Mouse (Mus musculus) lung, embryonic 16.5 days (tissue): ENCODE measurements around the gene Cpn2. TPM values are rescaled to one million over a fixed set of nuclear protein-coding genes. Genes with fewer than 3 reads are reported as not detected.

Experiments
- ATAC-seq: fragments of 200-750 bp; cut with Nextera tagmentation; 2 replicates; pipeline ENCODE4 v1.8.0; 2017; ENCODE audit warnings: low read depth, mild to moderate bottlenecking, moderate library complexity
- H3K27ac ChIP-seq: fragments of 300-500 bp; sonication (generic); 2 replicates; pipeline ENCODE4 v1.5.1; 2014; ENCODE audit warnings: mild to moderate bottlenecking, control low read depth, low read length
- H3K27me3 ChIP-seq: fragments of 300-500 bp; sonication (generic); 2 replicates; pipeline ENCODE4 v1.6.1; 2014; ENCODE audit warnings: low read depth, low read length, mixed read lengths; ENCODE audit not compliant: control insufficient read depth, insufficient read depth
- H3K36me3 ChIP-seq: fragments of 300-500 bp; sonication (generic); 2 replicates; pipeline ENCODE4 v1.6.1; 2014; ENCODE audit warnings: low read length; ENCODE audit not compliant: control insufficient read depth, insufficient read depth
- H3K4me1 ChIP-seq: fragments of 300-500 bp; sonication (generic); replicated peaks from 2 replicates; pipeline ENCODE4 v1.6.1; 2014; ENCODE audit warnings: low read length, mixed read lengths; ENCODE audit not compliant: control insufficient read depth, insufficient read depth
- H3K4me2 ChIP-seq: fragments of 300-500 bp; sonication (generic); 2 replicates; pipeline ENCODE4 v1.6.1; 2014; ENCODE audit warnings: low read depth, low read length, control low read depth
- H3K4me3 ChIP-seq: fragments of 300-500 bp; sonication (generic); 2 replicates; pipeline ENCODE4 v1.5.1; 2014; ENCODE audit warnings: mild to moderate bottlenecking, low read length, control low read depth
- H3K9ac ChIP-seq: fragments of 300-500 bp; sonication (generic); 2 replicates; pipeline ENCODE4 v1.6.1; 2014; ENCODE audit warnings: low read length, control low read depth
- H3K9me3 ChIP-seq: fragments of 300-500 bp; sonication (generic); 2 replicates; pipeline ENCODE4 v1.6.1; 2016; ENCODE audit warnings: low read length; ENCODE audit not compliant: control insufficient read depth
- WGBS: fragments of 180-500 bp; shearing (Covaris S2); extraction: QIAGEN DNeasy Blood & Tissue Kit; methylation state at CpG from one replicate; pipeline ENCODE4 v1.1.7; 2014; 5-methylcytosine and 5-hydroxymethylcytosine counted together
- polyA plus RNA-seq: library from polyadenylated mRNA; unstranded; fragments of >200 nt; fragmentation: Nextera tagmentation; extraction: Ambion mirVana; gene quantifications from 2 replicates; pipeline ENCODE4 v1.2.1, GENCODE M21; 2015

The Cpn2 gene
- polyA plus RNA-seq, 1 experiment from 2014 or later = not detected

DNA sequence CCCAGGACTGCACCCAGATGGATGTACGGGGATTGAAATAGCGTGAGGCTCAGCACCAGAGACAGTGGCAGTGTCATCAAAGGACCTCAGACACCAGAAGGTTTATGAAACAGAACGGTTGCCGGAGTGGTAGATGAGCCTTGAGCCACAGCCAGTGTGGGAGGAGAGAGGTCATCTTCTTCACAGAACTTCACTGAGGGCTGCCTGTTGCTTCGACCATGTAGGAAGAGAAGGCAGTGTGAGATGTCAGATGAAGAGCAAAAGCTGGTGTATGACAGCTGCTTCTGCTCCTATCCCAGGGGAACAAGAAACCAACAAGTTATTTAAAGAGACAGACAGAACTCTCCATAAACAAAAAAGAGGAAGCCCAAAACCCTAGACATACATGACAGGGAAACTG is 36.9 kb upstream of the Cpn2 start:
- 36% methylated on average over 5 of the region's 5 CpGs for WGBS
- no peaks in the 10 kb centered on the region for H3K9me3 ChIP-seq
- ATAC-seq = peak; percentile 56
- no peak overlapping the region for H3K4me2 ChIP-seq
- H3K4me3 ChIP-seq = no peak overlapping the region
- no peaks in the 10 kb centered on the region for H3K36me3 ChIP-seq
- H3K4me1 ChIP-seq = peaks cover 15% of the 10 kb centered on the region
- H3K27me3 ChIP-seq = peaks cover 29% of the 10 kb centered on the region
- no peak overlapping the region for H3K27ac ChIP-seq
- no peak overlapping the region for H3K9ac ChIP-seq

DNA sequence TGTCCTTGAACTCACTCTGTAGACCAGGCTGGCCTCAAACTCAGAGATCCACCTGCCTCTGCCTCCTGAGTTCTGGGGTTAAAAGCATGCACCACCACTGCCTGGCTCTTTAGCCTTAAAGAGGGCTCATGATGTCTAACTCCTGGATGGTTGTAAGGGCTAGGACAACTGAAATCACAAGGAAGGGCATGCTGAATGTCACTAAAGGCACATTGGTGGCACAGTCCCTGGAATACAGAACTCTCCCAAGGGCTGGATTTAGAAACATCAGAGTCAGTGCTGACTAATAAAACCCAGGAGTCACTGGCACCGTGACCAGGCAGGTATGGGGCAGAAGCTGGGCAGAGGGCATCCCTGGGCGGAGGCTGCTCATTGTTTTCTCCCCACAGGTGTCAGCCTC is 36.1 kb upstream of the Cpn2 start:
- H3K4me3 ChIP-seq = no peak overlapping the region
- no peaks in the 10 kb centered on the region for H3K9me3 ChIP-seq
- no peak for ATAC-seq
- WGBS = 83% methylated on average over 2 of the region's 2 CpGs
- H3K4me2 ChIP-seq = no peak overlapping the region
- no peaks in the 10 kb centered on the region for H3K36me3 ChIP-seq
- no peak overlapping the region for H3K27ac ChIP-seq
- H3K27me3 ChIP-seq = peaks cover 21% of the 10 kb centered on the region
- H3K4me1 ChIP-seq = peaks cover 7% of the 10 kb centered on the region
- no peak overlapping the region for H3K9ac ChIP-seq

DNA sequence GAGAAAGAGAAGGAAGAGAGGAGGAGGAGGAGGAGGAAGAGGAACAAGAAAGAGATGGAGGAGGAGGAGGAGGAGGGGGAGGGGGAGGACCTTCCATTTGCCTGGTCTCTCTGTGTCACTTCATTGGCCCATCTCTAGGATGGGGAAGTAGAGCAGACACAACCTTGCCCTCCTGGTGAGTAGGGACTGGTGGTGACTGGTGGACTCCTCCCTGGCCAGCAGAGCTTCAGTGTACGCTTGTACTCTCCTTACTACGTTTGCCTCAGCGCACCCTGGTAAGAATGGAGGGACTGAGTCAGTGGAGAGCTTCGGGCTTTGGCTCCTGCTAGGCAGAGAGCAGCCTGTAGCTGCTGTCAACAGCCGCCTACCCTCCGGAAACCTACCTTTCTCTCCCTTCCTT is 35.4 kb upstream of the Cpn2 start:
- Histone ChIP-seq H3K4me2 (no peak overlapping the region), H3K9me3 (no peaks in the 10 kb centered on the region), H3K4me1 (no peaks in the 10 kb centered on the region; the same call in 1 of the 2 replicates), H3K9ac (no peak overlapping the region), H3K27ac (no peak overlapping the region), H3K36me3 (no peaks in the 10 kb centered on the region), H3K4me3 (no peak overlapping the region), H3K27me3 (peaks cover 15% of the 10 kb centered on the region)
- 79% methylated on average over 6 of the region's 6 CpGs for WGBS
- no peak for ATAC-seq

- ATAC-seq = no peak
- H3K27ac ChIP-seq = no peak overlapping the region
- no peak overlapping the region for H3K9ac ChIP-seq
- no peak overlapping the region for H3K4me2 ChIP-seq
- H3K4me3 ChIP-seq = no peak overlapping the region
- H3K4me1 ChIP-seq = no peaks in the 10 kb centered on the region
- H3K9me3 ChIP-seq = no peaks in the 10 kb centered on the region
- H3K36me3 ChIP-seq = no peaks in the 10 kb centered on the region
- peaks cover 3% of the 10 kb centered on the region; the same call in 1 of the 2 replicates for H3K27me3 ChIP-seq
- WGBS = 52% methylated on average over 10 of the region's 10 CpGs
Observed at GRCm38 (mm10) chr16:30299711-30300277, 32.5 kb upstream of the Cpn2 start.

DNA sequence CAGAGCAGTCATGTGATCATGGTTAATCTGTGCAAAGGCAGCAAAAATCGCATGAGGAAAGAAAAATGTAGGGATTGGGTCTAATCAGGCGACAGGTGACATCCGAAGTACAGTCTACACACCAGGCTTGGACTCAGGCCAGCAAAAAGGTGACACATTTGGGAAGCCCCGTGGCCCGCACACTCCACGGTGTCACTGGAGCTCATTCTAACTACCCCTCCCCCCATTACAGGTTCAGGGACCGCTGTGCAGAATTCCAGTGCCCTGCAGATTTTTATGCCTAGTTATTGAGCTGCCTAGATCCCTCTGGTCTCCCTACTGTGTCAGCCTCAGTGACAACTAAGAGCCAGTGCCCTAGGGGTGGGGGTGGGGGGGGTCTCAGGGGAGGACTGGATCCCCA is 30.2 kb upstream of the Cpn2 start:
- H3K27me3 ChIP-seq = no peaks in the 10 kb centered on the region; the same call in 1 of the 2 replicates
- H3K9ac ChIP-seq = no peak overlapping the region
- no peak overlapping the region for H3K27ac ChIP-seq
- H3K4me3 ChIP-seq = no peak overlapping the region
- H3K4me2 ChIP-seq = no peak overlapping the region
- H3K36me3 ChIP-seq = no peaks in the 10 kb centered on the region
- no peaks in the 10 kb centered on the region for H3K4me1 ChIP-seq
- H3K9me3 ChIP-seq = no peaks in the 10 kb centered on the region
- WGBS = 71% methylated on average over 7 of the region's 7 CpGs
- no peak for ATAC-seq

- Histone ChIP-seq H3K4me1 (no peaks in the 10 kb centered on the region), H3K9ac (no peak overlapping the region), H3K36me3 (no peaks in the 10 kb centered on the region), H3K4me2 (no peak overlapping the region), H3K27ac (no peak overlapping the region), H3K27me3 (no peaks in the 10 kb centered on the region; the same call in 1 of the 2 replicates), H3K9me3 (no peaks in the 10 kb centered on the region), H3K4me3 (no peak overlapping the region)
- WGBS = 83% methylated on average over 11 of the region's 11 CpGs
- ATAC-seq = no peak
Observed at GRCm38 (mm10) chr16:30296601-30297275, 29.4 kb upstream of the Cpn2 start.

GRCm38 (mm10) chr16:30295106-30295505 is 27.8 kb upstream of the Cpn2 start:
- H3K9me3 ChIP-seq = no peaks in the 10 kb centered on the region
- ATAC-seq = no peak
- WGBS = 85% methylated on average over 7 of the region's 7 CpGs
- H3K27me3 ChIP-seq = no peaks in the 10 kb centered on the region
- no peak overlapping the region for H3K4me2 ChIP-seq
- H3K4me1 ChIP-seq = no peaks in the 10 kb centered on the region
- no peaks in the 10 kb centered on the region for H3K36me3 ChIP-seq
- H3K27ac ChIP-seq = no peak overlapping the region
- H3K4me3 ChIP-seq = no peak overlapping the region
- no peak overlapping the region for H3K9ac ChIP-seq

GRCm38 (mm10) chr16:30290436-30290835 is 23.1 kb upstream of the Cpn2 start:
- no peak overlapping the region for H3K4me2 ChIP-seq
- H3K27ac ChIP-seq = no peak overlapping the region
- no peaks in the 10 kb centered on the region for H3K27me3 ChIP-seq
- H3K4me1 ChIP-seq = no peaks in the 10 kb centered on the region
- 43% methylated on average over 6 of the region's 6 CpGs for WGBS
- no peaks in the 10 kb centered on the region for H3K9me3 ChIP-seq
- no peak overlapping the region for H3K4me3 ChIP-seq
- no peaks in the 10 kb centered on the region for H3K36me3 ChIP-seq
- H3K9ac ChIP-seq = no peak overlapping the region
- ATAC-seq = no peak

DNA sequence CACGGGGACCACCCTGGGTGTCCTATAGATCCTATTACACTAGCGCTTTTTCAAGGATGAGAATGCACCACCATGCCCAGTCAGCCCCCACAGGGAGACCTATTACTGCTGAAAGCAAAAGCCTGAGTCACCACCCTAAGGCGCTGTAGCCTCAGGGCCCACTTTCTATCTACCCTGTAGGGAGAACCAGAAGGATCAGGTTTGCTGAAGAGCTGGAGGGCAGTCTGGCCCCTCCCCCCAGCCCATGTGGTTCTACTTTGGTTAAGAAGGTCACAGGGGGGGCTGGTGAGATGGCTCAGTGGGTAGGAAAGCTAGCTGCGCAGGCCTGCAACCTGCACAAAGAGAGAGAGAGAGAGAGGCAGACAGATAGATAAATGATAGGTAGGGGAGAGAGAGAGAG is 18.4 kb upstream of the Cpn2 start:
- Histone ChIP-seq H3K4me3 (no peak overlapping the region), H3K4me2 (no peak overlapping the region), H3K27ac (no peak overlapping the region), H3K9me3 (no peaks in the 10 kb centered on the region), H3K4me1 (0 out of 2 replicates have a peak, but pooled peaks cover 7% of the 10 kb centered on the region), H3K36me3 (no peaks in the 10 kb centered on the region), H3K9ac (no peak overlapping the region), H3K27me3 (peaks cover 27% of the 10 kb centered on the region)
- WGBS = 69% methylated on average over 4 of the region's 4 CpGs
- no peak for ATAC-seq
